Comparison of ENCODE assay signal across 7 mouse cellular contexts in the genomic region with DNA sequence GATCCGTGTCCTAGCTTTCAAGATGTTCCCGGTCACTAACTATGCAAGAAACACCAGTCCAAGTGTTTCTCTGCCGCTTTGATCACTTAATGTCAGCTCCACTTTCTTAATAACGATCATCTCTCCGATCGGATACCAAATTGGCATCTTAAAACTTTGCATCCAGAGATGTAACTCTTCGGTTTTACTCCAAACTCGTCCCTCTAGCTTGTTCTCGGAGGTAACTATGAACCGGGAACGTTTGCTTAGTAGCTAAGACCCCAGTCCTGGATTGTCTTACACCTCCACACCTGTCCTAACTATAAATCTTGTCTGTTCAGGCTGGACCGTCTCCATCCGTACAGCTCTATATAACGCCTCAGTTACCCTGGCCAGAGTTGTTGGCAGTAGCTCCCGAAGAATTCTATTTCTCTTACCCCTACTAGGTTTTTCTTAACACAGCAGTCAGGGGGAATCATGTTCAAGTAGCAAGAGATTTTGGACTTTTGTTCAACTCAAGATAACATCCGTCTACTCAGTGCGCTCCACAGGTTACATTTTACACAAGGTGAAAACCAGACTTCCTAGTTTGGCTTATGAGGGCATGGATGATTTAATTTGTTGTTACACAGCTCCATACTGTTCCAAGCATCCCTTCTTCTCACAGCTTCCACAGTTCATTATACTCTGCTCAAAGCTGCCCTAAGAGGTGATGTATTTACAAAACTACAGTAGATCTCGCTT. TPM values are rescaled to one million over a fixed set of nuclear protein-coding genes. Genes with fewer than 3 reads are reported as not detected.
DNase-seq lines count a peak whose midpoint lies in the region; ATAC-seq and TF ChIP-seq lines count a peak whose summit lies in the region.

No protein-coding gene starts in this region.

- H3K9ac ChIP-seq in lung, postnatal 0 days (replicated peaks; ENCODE audit: low read depth), result peak overlapping the region; percentile 96
- H3K9ac ChIP-seq in embryonic facial prominence, embryonic 12.5 days, result peak overlapping the region; percentile 96
- peak overlapping the region; percentile 99 for H3K9ac ChIP-seq in heart, embryonic 13.5 days
- peak overlapping the region; percentile 82 for H3K9ac ChIP-seq in liver, embryonic 11.5 days (ENCODE audit: low read depth, low read length)

- TF ChIP-seq CTCF in lung, postnatal 0 days (IDR thresholded peaks at IDR 0.05), result no peak

- peaks cover 10% of the 10 kb centered on the region; the same call in 1 of the 2 replicates for H3K4me1 ChIP-seq in lung, postnatal 0 days (ENCODE audit: insufficient read depth, low read depth, low read length)
- peaks cover 26% of the 10 kb centered on the region for H3K4me1 ChIP-seq in embryonic facial prominence, embryonic 12.5 days
- H3K4me1 ChIP-seq in heart, embryonic 13.5 days, result peaks cover 34% of the 10 kb centered on the region
- peaks cover 23% of the 10 kb centered on the region for H3K4me1 ChIP-seq in liver, embryonic 11.5 days (replicated peaks; ENCODE audit: control insufficient read depth, insufficient read depth, low read length)

- peak overlapping the region; percentile 96 for H3K4me3 ChIP-seq in lung, postnatal 0 days (ENCODE audit: low read depth, low read length)
- H3K4me3 ChIP-seq in embryonic facial prominence, embryonic 12.5 days, result peak overlapping the region; percentile 93
- H3K4me3 ChIP-seq in heart, embryonic 13.5 days, result peak overlapping the region; percentile 83
- H3K4me3 ChIP-seq in liver, embryonic 11.5 days (ENCODE audit: low read depth, low read length), result peak overlapping the region; percentile 67

- H3K27me3 ChIP-seq in lung, postnatal 0 days (replicated peaks; ENCODE audit: insufficient read depth, low read length), result no peaks in the 10 kb centered on the region
- H3K27me3 ChIP-seq in embryonic facial prominence, embryonic 12.5 days, result no peaks in the 10 kb centered on the region
- H3K27me3 ChIP-seq in heart, embryonic 13.5 days (replicated peaks), result no peaks in the 10 kb centered on the region
- no peaks in the 10 kb centered on the region for H3K27me3 ChIP-seq in liver, embryonic 11.5 days (replicated peaks; ENCODE audit: control insufficient read depth, insufficient read depth, low read length)

- ATAC-seq in lung, postnatal 0 days, result no peak; the same call in 1 of the 2 replicates
- no peak for ATAC-seq in embryonic facial prominence, embryonic 12.5 days (ENCODE audit: insufficient number of reproducible peaks, insufficient read depth, low FRiP score, low TSS enrichment)
- ATAC-seq in heart, embryonic 13.5 days (ENCODE audit: extremely low read depth, insufficient number of reproducible peaks, low FRiP score, low TSS enrichment), result no peak
- no peak for ATAC-seq in liver, embryonic 11.5 days (replicated peaks; ENCODE audit: low FRiP score)

- peak overlapping the region; percentile 71 for H3K4me2 ChIP-seq in lung, postnatal 0 days (replicated peaks; ENCODE audit: low read depth, low read length)
- H3K4me2 ChIP-seq in embryonic facial prominence, embryonic 12.5 days (replicated peaks), result peak overlapping the region; percentile 83
- H3K4me2 ChIP-seq in heart, embryonic 13.5 days, result peak overlapping the region; percentile 90
- peak overlapping the region; percentile 91 for H3K4me2 ChIP-seq in liver, embryonic 11.5 days

- H3K27ac ChIP-seq in lung, postnatal 0 days (ENCODE audit: low read length), result peak overlapping the region; percentile 99
- peak overlapping the region; percentile 99 for H3K27ac ChIP-seq in embryonic facial prominence, embryonic 12.5 days
- peak overlapping the region; percentile 100 for H3K27ac ChIP-seq in heart, embryonic 13.5 days (replicated peaks)
- H3K27ac ChIP-seq in liver, embryonic 11.5 days (ENCODE audit: low read depth, low read length), result peak overlapping the region; percentile 96

- H3K9me3 ChIP-seq in lung, postnatal 0 days (ENCODE audit: low read length), result no peaks in the 10 kb centered on the region
- H3K9me3 ChIP-seq in embryonic facial prominence, embryonic 12.5 days, result no peaks in the 10 kb centered on the region
- no peaks in the 10 kb centered on the region for H3K9me3 ChIP-seq in heart, embryonic 13.5 days
- H3K9me3 ChIP-seq in liver, embryonic 11.5 days (ENCODE audit: control insufficient read depth, low read length), result no peaks in the 10 kb centered on the region

- H3K36me3 ChIP-seq in lung, postnatal 0 days (ENCODE audit: insufficient read depth, low read length), result no peaks in the 10 kb centered on the region
- no peaks in the 10 kb centered on the region for H3K36me3 ChIP-seq in embryonic facial prominence, embryonic 12.5 days
- no peaks in the 10 kb centered on the region for H3K36me3 ChIP-seq in heart, embryonic 13.5 days
- no peaks in the 10 kb centered on the region for H3K36me3 ChIP-seq in liver, embryonic 11.5 days (ENCODE audit: control insufficient read depth, insufficient read depth, low read length)

- DNase-seq in lung, postnatal 0 days (ENCODE audit: low spot score), result peak; percentile 43
- no peak for DNase-seq in lung, postnatal 14 days
- DNase-seq in liver, embryonic 11.5 days (ENCODE audit: low spot score), result no peak
- DNase-seq in testis, postnatal 14 days (ENCODE audit: low spot score), result peak; percentile 22
- DNase-seq in layer of hippocampus, adult 8-10 months (ENCODE audit: low spot score in 2 of 2), result no peak

- TF ChIP-seq EP300 in lung, postnatal 0 days (IDR thresholded peaks at IDR 0.05), result no peak

- WGBS in lung, postnatal 0 days, result 3% methylated on average over 18 of the region's 18 CpGs
- WGBS in embryonic facial prominence, embryonic 12.5 days, result 11% methylated on average over 18 of the region's 18 CpGs
- 8% methylated on average over 18 of the region's 18 CpGs for WGBS in heart, embryonic 13.5 days
- WGBS in liver, embryonic 11.5 days, result 13% methylated on average over 18 of the region's 18 CpGs

RNA-seq across cellular contexts. Expression of a gene that starts 2.8 kb away (rescaled TPM):
- polyA plus RNA-seq in lung, postnatal 0 days (2015; fragmentation: Nextera tagmentation; extraction: Ambion mirVana), result 76.1 and 80.2 TPM in 2 replicates
- 110 and 113 TPM in 2 replicates for polyA plus RNA-seq in embryonic facial prominence, embryonic 12.5 days (2016; fragmentation: Nextera tagmentation; extraction: Ambion mirVana)
- polyA plus RNA-seq in heart, embryonic 13.5 days (2015; fragmentation: Nextera tagmentation; extraction: Ambion mirVana), result 59.2 and 63.0 TPM in 2 replicates
- polyA plus RNA-seq in liver, embryonic 11.5 days (2014; fragmentation: Nextera tagmentation; extraction: Ambion mirVana), result 44.3 TPM in 2 replicates
- total RNA-seq in layer of hippocampus, adult 8-10 months (2022), result 10 to 100 TPM; 80.6 to 95.3 (median 90.6) TPM

Comparison
In these comparisons a context has a peak if more than half of its experiments do, and no peak if none do; other contexts are left out.
1. DNase-seq: peak in lung, postnatal 0 days (single experiment) and testis, postnatal 14 days (single experiment); none in lung, postnatal 14 days (single experiment), liver, embryonic 11.5 days (single experiment) and layer of hippocampus, adult 8-10 months (0 of 2).
2. Peak in every context shown above with its lines, with median percentiles within 50 percentile points of each other: H3K27ac ChIP-seq, H3K4me2 ChIP-seq, H3K4me3 ChIP-seq and H3K9ac ChIP-seq.